Mouse (Mus musculus): Measurements from ENCODE around the gene Bcat2. TPM values are rescaled to one million over a fixed set of nuclear protein-coding genes. Genes with fewer than 3 reads are reported as not detected.

Bcat2 gene
- polyA plus RNA-seq, 1 experiment from 2014 or later: 17.4 TPM

DNA sequence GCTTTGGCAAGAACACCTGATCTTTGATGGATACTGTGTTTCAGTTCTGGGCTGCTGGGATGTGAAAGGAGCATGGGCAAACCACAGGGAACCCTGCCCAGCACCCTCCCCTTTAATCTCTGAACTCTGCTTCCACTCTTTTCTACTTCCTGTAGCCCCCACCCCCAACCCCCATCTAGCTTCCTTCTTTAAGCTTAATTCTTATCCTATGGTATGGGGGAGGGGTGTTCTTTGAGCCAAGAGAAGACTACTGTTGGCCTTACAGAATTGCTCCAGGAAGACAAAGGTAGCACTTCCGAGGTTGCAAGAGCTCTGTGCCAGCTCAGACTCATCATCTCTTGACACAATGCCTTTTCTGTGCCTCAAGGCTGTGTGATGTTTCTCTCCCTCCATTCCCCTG, 2.0 kb downstream of the Bcat2 start:
- no peak overlapping the region for H3K9ac ChIP-seq
- no peak for ATAC-seq (ENCODE audit: low FRiP score)
- no peaks in the 10 kb centered on the region for H3K9me3 ChIP-seq (ENCODE audit: control insufficient read depth, low read length)
- H3K4me2 ChIP-seq (replicated peaks): 0 out of 2 replicates have a peak overlapping the region, but pooled peaks have one; percentile 62
- H3K36me3 ChIP-seq (replicated peaks; ENCODE audit: control insufficient read depth, insufficient read depth): peaks cover 6% of the 10 kb centered on the region; the same call in 1 of the 2 replicates
- H3K27me3 ChIP-seq (ENCODE audit: control insufficient read depth, insufficient read depth, low read length): no peaks in the 10 kb centered on the region
- no peak overlapping the region for H3K27ac ChIP-seq
- WGBS: 65% methylated on average over 1 of the region's 1 CpGs
- peaks cover 22% of the 10 kb centered on the region for H3K4me1 ChIP-seq (replicated peaks; ENCODE audit: control insufficient read depth, insufficient read depth, low read length)
- no peak for DNase-seq (ENCODE audit: low spot score)
- H3K4me3 ChIP-seq (replicated peaks; ENCODE audit: low read length): no peak overlapping the region

- DNase-seq (ENCODE audit: low spot score): no peak
- Histone ChIP-seq H3K9ac (no peak overlapping the region), H3K36me3 (replicated peaks; ENCODE audit: control insufficient read depth, insufficient read depth) (peaks cover 9% of the 10 kb centered on the region; the same call in 1 of the 2 replicates), H3K4me3 (replicated peaks; ENCODE audit: low read length) (no peak overlapping the region), H3K27ac (no peak overlapping the region), H3K4me1 (replicated peaks; ENCODE audit: control insufficient read depth, insufficient read depth, low read length) (peaks cover 15% of the 10 kb centered on the region), H3K4me2 (replicated peaks) (no peak overlapping the region), H3K9me3 (ENCODE audit: control insufficient read depth, low read length) (no peaks in the 10 kb centered on the region), H3K27me3 (ENCODE audit: control insufficient read depth, insufficient read depth, low read length) (no peaks in the 10 kb centered on the region)
- ATAC-seq (ENCODE audit: low FRiP score): no peak
- 83% methylated on average over 8 of the region's 8 CpGs for WGBS
These were observed 4.0 kb downstream of the Bcat2 start for GRCm38 (mm10) chr7:45573954-45574353.

GRCm38 (mm10) chr7:45574472-45575379, 4.8 kb downstream of the Bcat2 start:
- WGBS: 89% methylated on average over 15 of the region's 15 CpGs
- peaks cover 10% of the 10 kb centered on the region; the same call in 1 of the 2 replicates for H3K36me3 ChIP-seq (replicated peaks; ENCODE audit: control insufficient read depth, insufficient read depth)
- no peak for DNase-seq (ENCODE audit: low spot score)
- no peak for ATAC-seq (ENCODE audit: low FRiP score)
- H3K27me3 ChIP-seq (ENCODE audit: control insufficient read depth, insufficient read depth, low read length): no peaks in the 10 kb centered on the region
- no peak overlapping the region for H3K4me2 ChIP-seq (replicated peaks)
- no peak overlapping the region for H3K9ac ChIP-seq
- no peak overlapping the region for H3K4me3 ChIP-seq (replicated peaks; ENCODE audit: low read length)
- H3K9me3 ChIP-seq (ENCODE audit: control insufficient read depth, low read length): no peaks in the 10 kb centered on the region
- no peak overlapping the region for H3K27ac ChIP-seq
- peaks cover 15% of the 10 kb centered on the region for H3K4me1 ChIP-seq (replicated peaks; ENCODE audit: control insufficient read depth, insufficient read depth, low read length)

DNA sequence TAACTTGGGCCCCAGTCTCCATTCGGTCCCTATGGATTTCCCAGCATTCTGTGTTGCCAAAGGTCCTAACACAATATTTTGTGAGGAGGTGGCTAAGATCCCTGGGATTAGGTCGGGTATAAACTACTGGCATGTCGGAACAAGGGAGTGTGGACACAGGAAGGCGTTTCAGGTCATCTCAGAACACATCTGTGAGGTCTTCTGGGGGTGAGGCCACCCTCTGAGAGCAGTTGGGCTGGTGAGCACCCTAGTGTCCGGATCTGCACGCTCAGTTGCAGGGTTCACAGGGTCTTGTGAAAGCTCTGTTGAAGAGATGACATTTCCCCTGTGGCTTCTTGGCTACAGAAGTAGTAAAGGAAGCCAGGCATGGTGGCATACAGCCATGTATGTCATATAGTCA, 16.0 kb downstream of the Bcat2 start:
- Histone ChIP-seq H3K4me3 (replicated peaks; ENCODE audit: low read length) (no peak overlapping the region), H3K9ac (no peak overlapping the region), H3K36me3 (replicated peaks; ENCODE audit: control insufficient read depth, insufficient read depth) (peaks cover 13% of the 10 kb centered on the region), H3K9me3 (ENCODE audit: control insufficient read depth, low read length) (no peaks in the 10 kb centered on the region), H3K27ac (no peak overlapping the region), H3K27me3 (ENCODE audit: control insufficient read depth, insufficient read depth, low read length) (no peaks in the 10 kb centered on the region), H3K4me2 (replicated peaks) (no peak overlapping the region), H3K4me1 (replicated peaks; ENCODE audit: control insufficient read depth, insufficient read depth, low read length) (no peaks in the 10 kb centered on the region; the same call in 1 of the 2 replicates)
- ATAC-seq (ENCODE audit: low FRiP score) (no peak), DNase-seq (ENCODE audit: low spot score) (no peak)
- WGBS: 93% methylated on average over 6 of the region's 6 CpGs

- Histone ChIP-seq H3K4me3 (replicated peaks; ENCODE audit: low read length) (no peak overlapping the region), H3K36me3 (replicated peaks; ENCODE audit: control insufficient read depth, insufficient read depth) (peaks cover 9% of the 10 kb centered on the region), H3K9me3 (ENCODE audit: control insufficient read depth, low read length) (no peaks in the 10 kb centered on the region), H3K9ac (no peak overlapping the region), H3K27ac (no peak overlapping the region), H3K4me2 (replicated peaks) (no peak overlapping the region), H3K27me3 (ENCODE audit: control insufficient read depth, insufficient read depth, low read length) (no peaks in the 10 kb centered on the region), H3K4me1 (replicated peaks; ENCODE audit: control insufficient read depth, insufficient read depth, low read length) (no peaks in the 10 kb centered on the region; the same call in 1 of the 2 replicates)
- no peak for ATAC-seq (ENCODE audit: low FRiP score)
- 97% methylated on average over 23 of the region's 23 CpGs for WGBS
- DNase-seq (ENCODE audit: low spot score): no peak
These were observed 18.0 kb downstream of the Bcat2 start for GRCm38 (mm10) chr7:45587631-45588592.

DNA sequence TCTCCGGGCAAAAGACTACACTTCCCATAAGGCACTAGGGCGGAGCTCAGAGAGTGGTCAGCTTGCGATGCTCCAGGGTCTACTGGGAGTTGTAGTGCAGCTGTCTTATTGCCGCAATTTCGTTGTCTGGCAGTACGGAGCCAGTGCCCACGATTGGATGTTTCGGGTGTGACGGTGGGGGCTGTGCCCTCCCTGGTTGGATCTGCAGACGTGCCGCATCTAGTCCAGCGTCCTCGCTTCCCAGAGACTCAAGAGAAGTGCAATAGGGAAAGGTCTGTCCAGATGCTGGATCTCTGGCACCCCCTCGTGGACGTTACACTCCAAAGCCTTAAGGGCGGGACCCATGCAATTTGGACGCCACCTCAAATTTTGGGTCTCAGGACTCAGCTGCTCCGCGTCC, 19.2 kb downstream of the Bcat2 start:
- no peaks in the 10 kb centered on the region for H3K27me3 ChIP-seq (ENCODE audit: control insufficient read depth, insufficient read depth, low read length)
- peak overlapping the region; percentile 58 for H3K27ac ChIP-seq
- no peak overlapping the region for H3K9ac ChIP-seq
- ATAC-seq (ENCODE audit: low FRiP score) (peak; percentile 99), DNase-seq (ENCODE audit: low spot score) (peak; percentile 91)
- no peaks in the 10 kb centered on the region; the same call in 1 of the 2 replicates for H3K4me1 ChIP-seq (replicated peaks; ENCODE audit: control insufficient read depth, insufficient read depth, low read length)
- no peaks in the 10 kb centered on the region for H3K9me3 ChIP-seq (ENCODE audit: control insufficient read depth, low read length)
- WGBS: 4% methylated on average over 19 of the region's 19 CpGs
- peak overlapping the region; percentile 24 for H3K4me3 ChIP-seq (replicated peaks; ENCODE audit: low read length)
- H3K4me2 ChIP-seq (replicated peaks): peak overlapping the region; percentile 51
- peaks cover 9% of the 10 kb centered on the region for H3K36me3 ChIP-seq (replicated peaks; ENCODE audit: control insufficient read depth, insufficient read depth)

GRCm38 (mm10) chr7:45589898-45590297, 19.9 kb downstream of the Bcat2 start:
- Histone ChIP-seq H3K9ac (no peak overlapping the region), H3K36me3 (replicated peaks; ENCODE audit: control insufficient read depth, insufficient read depth) (peaks cover 5% of the 10 kb centered on the region), H3K4me1 (replicated peaks; ENCODE audit: control insufficient read depth, insufficient read depth, low read length) (no peaks in the 10 kb centered on the region; the same call in 1 of the 2 replicates), H3K4me3 (replicated peaks; ENCODE audit: low read length) (no peak overlapping the region), H3K27ac (peak overlapping the region; percentile 53; the same call in 1 of the 2 replicates), H3K4me2 (replicated peaks) (no peak overlapping the region; the same call in 1 of the 2 replicates), H3K27me3 (ENCODE audit: control insufficient read depth, insufficient read depth, low read length) (no peaks in the 10 kb centered on the region), H3K9me3 (ENCODE audit: control insufficient read depth, low read length) (no peaks in the 10 kb centered on the region)
- WGBS: 95% methylated on average over 5 of the region's 5 CpGs
- DNase-seq (ENCODE audit: low spot score) (no peak), ATAC-seq (ENCODE audit: low FRiP score) (no peak)

GRCm38 (mm10) chr7:45590874-45591273, 20.9 kb downstream of the Bcat2 start:
- WGBS: 67% methylated on average over 3 of the region's 3 CpGs
- no peak overlapping the region for H3K4me3 ChIP-seq (replicated peaks; ENCODE audit: low read length)
- no peaks in the 10 kb centered on the region for H3K27me3 ChIP-seq (ENCODE audit: control insufficient read depth, insufficient read depth, low read length)
- no peak for DNase-seq (ENCODE audit: low spot score)
- H3K4me1 ChIP-seq (replicated peaks; ENCODE audit: control insufficient read depth, insufficient read depth, low read length): no peaks in the 10 kb centered on the region; the same call in 1 of the 2 replicates
- H3K27ac ChIP-seq: no peak overlapping the region
- H3K9ac ChIP-seq: no peak overlapping the region
- no peaks in the 10 kb centered on the region for H3K36me3 ChIP-seq (replicated peaks; ENCODE audit: control insufficient read depth, insufficient read depth)
- H3K9me3 ChIP-seq (ENCODE audit: control insufficient read depth, low read length): no peaks in the 10 kb centered on the region
- H3K4me2 ChIP-seq (replicated peaks): no peak overlapping the region
- ATAC-seq (ENCODE audit: low FRiP score): no peak

DNA sequence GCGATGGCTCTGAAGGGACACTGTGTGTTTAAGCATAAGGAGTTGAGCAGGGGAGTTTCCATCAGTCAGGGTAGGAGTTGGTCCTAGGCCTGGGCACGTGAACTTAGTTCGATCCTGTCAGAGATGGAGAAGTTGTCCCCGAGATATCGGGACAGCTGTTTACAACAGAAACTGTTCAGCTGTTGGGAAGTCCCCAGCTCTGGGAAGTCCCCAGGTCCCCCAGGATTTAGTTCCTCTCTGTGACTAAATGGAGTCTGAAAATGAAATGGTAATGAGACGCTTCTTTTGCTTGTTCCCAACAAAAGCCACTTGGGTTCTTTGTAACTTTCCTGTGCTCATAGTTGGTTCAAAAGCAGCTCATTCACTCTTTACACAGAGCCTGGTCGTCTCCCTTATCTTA, 21.9 kb downstream of the Bcat2 start:
- Histone ChIP-seq H3K4me1 (replicated peaks; ENCODE audit: control insufficient read depth, insufficient read depth, low read length) (no peaks in the 10 kb centered on the region; the same call in 1 of the 2 replicates), H3K4me3 (replicated peaks; ENCODE audit: low read length) (no peak overlapping the region), H3K4me2 (replicated peaks) (no peak overlapping the region), H3K27me3 (ENCODE audit: control insufficient read depth, insufficient read depth, low read length) (no peaks in the 10 kb centered on the region), H3K27ac (no peak overlapping the region), H3K9ac (no peak overlapping the region), H3K36me3 (replicated peaks; ENCODE audit: control insufficient read depth, insufficient read depth) (no peaks in the 10 kb centered on the region), H3K9me3 (ENCODE audit: control insufficient read depth, low read length) (no peaks in the 10 kb centered on the region)
- no peak for DNase-seq (ENCODE audit: low spot score)
- 72% methylated on average over 7 of the region's 7 CpGs for WGBS
- ATAC-seq (ENCODE audit: low FRiP score): no peak

All from hindbrain, embryonic 14.5 days (tissue).